Mouse (Mus musculus): ENCODE data around the gene Taar5. TPM values are rescaled to one million over a fixed set of nuclear protein-coding genes. Genes with fewer than 3 reads are reported as not detected.

Taar5 gene
- polyA plus RNA-seq, 1 experiment from 2014 or later, result not detected

GRCm38 (mm10) chr10:23959071-23959470, 11.4 kb upstream of the Taar5 start:
- H3K9me3 ChIP-seq (replicated peaks; ENCODE audit: control insufficient read depth, low read length), result no peaks in the 10 kb centered on the region

GRCm38 (mm10) chr10:23960444-23960915, 10.0 kb upstream of the Taar5 start, which contains the start of gene Taar4:
TSS of gene Taar4 (plus strand) at chr10:23960494.
- Histone ChIP-seq H3K27me3 (ENCODE audit: control insufficient read depth, insufficient read depth, low read depth, low read length) (no peaks in the 10 kb centered on the region), H3K27ac (ENCODE audit: low read length) (no peak within 1 kb of the TSS), H3K9me3 (replicated peaks; ENCODE audit: control insufficient read depth, low read length) (no peaks in the 10 kb centered on the region), H3K9ac (ENCODE audit: low read depth, low read length) (no peak within 1 kb of the TSS), H3K36me3 (ENCODE audit: control insufficient read depth, insufficient read depth) (no peaks in the 10 kb centered on the region), H3K4me1 (ENCODE audit: control insufficient read depth, low read depth, low read length) (no peaks in the 10 kb centered on the region), H3K4me2 (ENCODE audit: low read depth, low read length) (no peak within 1 kb of the TSS), H3K4me3 (ENCODE audit: low read depth, low read length) (no peak within 1 kb of the TSS)
- 64% methylated on average over 13 of the region's 13 CpGs for WGBS (ENCODE audit: insufficient replicate concordance)
- ATAC-seq (ENCODE audit: low read depth), result no peak

More at GRCm38 (mm10) chr10:23959071-23959470, 11.4 kb upstream of the Taar5 start:
- ATAC-seq (ENCODE audit: low read depth), result no peak
- H3K4me3 ChIP-seq (ENCODE audit: low read depth, low read length), result no peak overlapping the region
- 46% methylated on average over 3 of the region's 3 CpGs for WGBS (ENCODE audit: insufficient replicate concordance)
- H3K27ac ChIP-seq (ENCODE audit: low read length), result no peak overlapping the region
- H3K9ac ChIP-seq (ENCODE audit: low read depth, low read length), result no peak overlapping the region
- H3K36me3 ChIP-seq (ENCODE audit: control insufficient read depth, insufficient read depth), result no peaks in the 10 kb centered on the region
- H3K4me2 ChIP-seq (ENCODE audit: low read depth, low read length), result no peak overlapping the region
- H3K4me1 ChIP-seq (ENCODE audit: control insufficient read depth, low read depth, low read length), result no peaks in the 10 kb centered on the region
- no peaks in the 10 kb centered on the region for H3K27me3 ChIP-seq (ENCODE audit: control insufficient read depth, insufficient read depth, low read depth, low read length)

GRCm38 (mm10) chr10:23963444-23963843, 7.1 kb upstream of the Taar5 start:
- no peak overlapping the region for H3K4me3 ChIP-seq (ENCODE audit: low read depth, low read length)
- H3K36me3 ChIP-seq (ENCODE audit: control insufficient read depth, insufficient read depth), result no peaks in the 10 kb centered on the region
- 56% methylated on average over 3 of the region's 3 CpGs for WGBS (ENCODE audit: insufficient replicate concordance)
- H3K9me3 ChIP-seq (replicated peaks; ENCODE audit: control insufficient read depth, low read length), result no peaks in the 10 kb centered on the region
- ATAC-seq (ENCODE audit: low read depth), result no peak
- no peak overlapping the region for H3K9ac ChIP-seq (ENCODE audit: low read depth, low read length)
- no peak overlapping the region for H3K4me2 ChIP-seq (ENCODE audit: low read depth, low read length)
- H3K27me3 ChIP-seq (ENCODE audit: control insufficient read depth, insufficient read depth, low read depth, low read length), result no peaks in the 10 kb centered on the region
- H3K27ac ChIP-seq (ENCODE audit: low read length), result no peak overlapping the region
- no peaks in the 10 kb centered on the region for H3K4me1 ChIP-seq (ENCODE audit: control insufficient read depth, low read depth, low read length)

- no peak for ATAC-seq (ENCODE audit: low read depth)
- no peaks in the 10 kb centered on the region for H3K4me1 ChIP-seq (ENCODE audit: control insufficient read depth, low read depth, low read length)
- H3K36me3 ChIP-seq (ENCODE audit: control insufficient read depth, insufficient read depth), result no peaks in the 10 kb centered on the region
- H3K9ac ChIP-seq (ENCODE audit: low read depth, low read length), result no peak overlapping the region
- no peaks in the 10 kb centered on the region for H3K9me3 ChIP-seq (replicated peaks; ENCODE audit: control insufficient read depth, low read length)
- H3K4me2 ChIP-seq (ENCODE audit: low read depth, low read length), result no peak overlapping the region
- no peak overlapping the region for H3K27ac ChIP-seq (ENCODE audit: low read length)
- WGBS (ENCODE audit: insufficient replicate concordance), result 61% methylated on average over 6 of the region's 6 CpGs
- H3K4me3 ChIP-seq (ENCODE audit: low read depth, low read length), result no peak overlapping the region
- H3K27me3 ChIP-seq (ENCODE audit: control insufficient read depth, insufficient read depth, low read depth, low read length), result no peaks in the 10 kb centered on the region
Measured at GRCm38 (mm10) chr10:23964921-23965610, 5.4 kb upstream of the Taar5 start.

GRCm38 (mm10) chr10:23971256-23971655, 750 bp downstream of the Taar5 start:
- H3K27ac ChIP-seq (ENCODE audit: low read length), result no peak overlapping the region
- no peak for ATAC-seq (ENCODE audit: low read depth)
- no peaks in the 10 kb centered on the region for H3K4me1 ChIP-seq (ENCODE audit: control insufficient read depth, low read depth, low read length)
- 58% methylated on average over 5 of the region's 5 CpGs for WGBS (ENCODE audit: insufficient replicate concordance)
- H3K9ac ChIP-seq (ENCODE audit: low read depth, low read length), result no peak overlapping the region
- H3K4me3 ChIP-seq (ENCODE audit: low read depth, low read length), result no peak overlapping the region
- no peak overlapping the region for H3K4me2 ChIP-seq (ENCODE audit: low read depth, low read length)
- no peaks in the 10 kb centered on the region for H3K9me3 ChIP-seq (replicated peaks; ENCODE audit: control insufficient read depth, low read length)
- no peaks in the 10 kb centered on the region for H3K27me3 ChIP-seq (ENCODE audit: control insufficient read depth, insufficient read depth, low read depth, low read length)
- H3K36me3 ChIP-seq (ENCODE audit: control insufficient read depth, insufficient read depth), result no peaks in the 10 kb centered on the region

- no peak for ATAC-seq (ENCODE audit: low read depth)
- no peaks in the 10 kb centered on the region for H3K9me3 ChIP-seq (replicated peaks; ENCODE audit: control insufficient read depth, low read length)
Measured at GRCm38 (mm10) chr10:23977958-23978357, 7.5 kb downstream of the Taar5 start.

GRCm38 (mm10) chr10:23978901-23979705, 8.6 kb downstream of the Taar5 start:
- Histone ChIP-seq H3K9me3 (replicated peaks; ENCODE audit: control insufficient read depth, low read length) (no peaks in the 10 kb centered on the region), H3K27me3 (ENCODE audit: control insufficient read depth, insufficient read depth, low read depth, low read length) (no peaks in the 10 kb centered on the region), H3K27ac (ENCODE audit: low read length) (no peak overlapping the region), H3K4me1 (ENCODE audit: control insufficient read depth, low read depth, low read length) (no peaks in the 10 kb centered on the region), H3K4me3 (ENCODE audit: low read depth, low read length) (no peak overlapping the region), H3K36me3 (ENCODE audit: control insufficient read depth, insufficient read depth) (no peaks in the 10 kb centered on the region), H3K9ac (ENCODE audit: low read depth, low read length) (no peak overlapping the region), H3K4me2 (ENCODE audit: low read depth, low read length) (no peak overlapping the region)
- peak; percentile 41 for ATAC-seq (ENCODE audit: low read depth)
- WGBS (ENCODE audit: insufficient replicate concordance), result 34% methylated on average over 16 of the region's 16 CpGs

More at GRCm38 (mm10) chr10:23977958-23978357, 7.5 kb downstream of the Taar5 start:
- H3K4me3 ChIP-seq (ENCODE audit: low read depth, low read length), result no peak overlapping the region
- H3K4me1 ChIP-seq (ENCODE audit: control insufficient read depth, low read depth, low read length), result no peaks in the 10 kb centered on the region
- WGBS (ENCODE audit: insufficient replicate concordance), result 51% methylated on average over 4 of the region's 4 CpGs
- no peaks in the 10 kb centered on the region for H3K36me3 ChIP-seq (ENCODE audit: control insufficient read depth, insufficient read depth)
- no peak overlapping the region for H3K9ac ChIP-seq (ENCODE audit: low read depth, low read length)
- H3K27ac ChIP-seq (ENCODE audit: low read length), result no peak overlapping the region
- no peak overlapping the region for H3K4me2 ChIP-seq (ENCODE audit: low read depth, low read length)
- no peaks in the 10 kb centered on the region for H3K27me3 ChIP-seq (ENCODE audit: control insufficient read depth, insufficient read depth, low read depth, low read length)

- Histone ChIP-seq H3K4me2 (ENCODE audit: low read depth, low read length) (no peak within 1 kb of the TSS), H3K27me3 (ENCODE audit: control insufficient read depth, insufficient read depth, low read depth, low read length) (no peaks in the 10 kb centered on the region), H3K27ac (ENCODE audit: low read length) (no peak within 1 kb of the TSS), H3K4me1 (ENCODE audit: control insufficient read depth, low read depth, low read length) (no peaks in the 10 kb centered on the region), H3K9me3 (replicated peaks; ENCODE audit: control insufficient read depth, low read length) (no peaks in the 10 kb centered on the region), H3K4me3 (ENCODE audit: low read depth, low read length) (no peak within 1 kb of the TSS), H3K9ac (ENCODE audit: low read depth, low read length) (no peak within 1 kb of the TSS), H3K36me3 (ENCODE audit: control insufficient read depth, insufficient read depth) (no peaks in the 10 kb centered on the region)
- no peak for ATAC-seq (ENCODE audit: low read depth)
- WGBS (ENCODE audit: insufficient replicate concordance), result 52% methylated on average over 8 of the region's 8 CpGs
Measured at GRCm38 (mm10) chr10:23985546-23985945, 15.0 kb downstream of the Taar5 start, which contains the start of gene Taar6. TSS of gene Taar6 (minus strand) at chr10:23985646.

GRCm38 (mm10) chr10:23986419-23986818, 15.9 kb downstream of the Taar5 start:
- H3K36me3 ChIP-seq (ENCODE audit: control insufficient read depth, insufficient read depth), result no peaks in the 10 kb centered on the region
- WGBS (ENCODE audit: insufficient replicate concordance), result 34% methylated on average over 5 of the region's 5 CpGs
- H3K9me3 ChIP-seq (replicated peaks; ENCODE audit: control insufficient read depth, low read length), result no peaks in the 10 kb centered on the region
- no peak overlapping the region for H3K4me3 ChIP-seq (ENCODE audit: low read depth, low read length)
- no peak overlapping the region for H3K27ac ChIP-seq (ENCODE audit: low read length)
- ATAC-seq (ENCODE audit: low read depth), result no peak
- no peak overlapping the region for H3K4me2 ChIP-seq (ENCODE audit: low read depth, low read length)
- no peaks in the 10 kb centered on the region for H3K27me3 ChIP-seq (ENCODE audit: control insufficient read depth, insufficient read depth, low read depth, low read length)
- no peaks in the 10 kb centered on the region for H3K4me1 ChIP-seq (ENCODE audit: control insufficient read depth, low read depth, low read length)
- H3K9ac ChIP-seq (ENCODE audit: low read depth, low read length), result no peak overlapping the region
